Mouse (Mus musculus) gastrocnemius, adult 2 months (tissue): ENCODE measurements around the gene Fat3. TPM values are rescaled to one million over a fixed set of nuclear protein-coding genes. Genes with fewer than 3 reads are reported as not detected.

Experiments
- DNase-seq: peaks from one replicate; pipeline ENCODE4 v3.0.0; 2022
- H3K27ac ChIP-seq: fragments of 200-600 bp; 2 replicates; pipeline ENCODE4 v1.8.1; 2022; ENCODE audit warnings: mild to moderate bottlenecking
- H3K4me3 ChIP-seq: fragments of 200-600 bp; 2 replicates; pipeline ENCODE4 v1.8.1; 2022; ENCODE audit warnings: mild to moderate bottlenecking, moderate library complexity
- CTCF ChIP-seq: fragments of 200-600 bp; IDR thresholded peaks from 2 replicates; pipeline ENCODE4 v1.8.1; 2022; ENCODE audit warnings: antibody characterized with exemption, mild to moderate bottlenecking, moderate library complexity
- intact Hi-C: fragments of 180-260 bp; cut with DNase I; formaldehyde crosslinking; loops from one replicate; pipeline ENCODE4 v1.15.1; 2025
- total RNA-seq, 2 experiments: library from RNA; stranded (reverse); gene quantifications; 2 replicates each; pipeline ENCODE4 v1.2.3; 2021

The Fat3 gene
- total RNA-seq, 2 experiments from 2014 or later: 0.26 to 0.64 TPM

- DNase-seq: no peak
- TF ChIP-seq CTCF: no peak
- H3K27ac ChIP-seq: no peak overlapping the region
- intact Hi-C loops: no loop called here
- no peak overlapping the region for H3K4me3 ChIP-seq
These were observed 547.3 kb downstream of the Fat3 start for GRCm38 (mm10) chr9:15953585-15954337.

GRCm38 (mm10) chr9:15948086-15948485 is 553.0 kb downstream of the Fat3 start:
- intact Hi-C loops: no loop called here
- no peak overlapping the region for H3K27ac ChIP-seq
- no peak for TF ChIP-seq CTCF
- DNase-seq: no peak
- H3K4me3 ChIP-seq: no peak overlapping the region

GRCm38 (mm10) chr9:15944182-15944581 is 556.9 kb downstream of the Fat3 start:
- no peak for DNase-seq
- no peak for TF ChIP-seq CTCF
- intact Hi-C loops: no loop called here
- no peak overlapping the region for H3K27ac ChIP-seq
- H3K4me3 ChIP-seq: no peak overlapping the region

- H3K4me3 ChIP-seq: no peak overlapping the region
- no peak for TF ChIP-seq CTCF
- no peak for DNase-seq
- intact Hi-C loops: no loop called here
- H3K27ac ChIP-seq: no peak overlapping the region
These were observed 557.5 kb downstream of the Fat3 start for GRCm38 (mm10) chr9:15943486-15944153.

GRCm38 (mm10) chr9:15941818-15942217 is 559.3 kb downstream of the Fat3 start:
- intact Hi-C loops: no loop called here
- no peak for DNase-seq
- Histone ChIP-seq H3K27ac (no peak overlapping the region), H3K4me3 (no peak overlapping the region)
- no peak for TF ChIP-seq CTCF

GRCm38 (mm10) chr9:15940933-15941673 is 560.0 kb downstream of the Fat3 start:
- Histone ChIP-seq H3K27ac (no peak overlapping the region), H3K4me3 (no peak overlapping the region)
- DNase-seq: no peak
- TF ChIP-seq CTCF: no peak
- intact Hi-C loops: no loop called here

GRCm38 (mm10) chr9:15939594-15939993 is 561.5 kb downstream of the Fat3 start:
- H3K4me3 ChIP-seq: no peak overlapping the region
- intact Hi-C loops: no loop called here
- H3K27ac ChIP-seq: no peak overlapping the region
- DNase-seq: no peak
- peak; percentile 33 for TF ChIP-seq CTCF

GRCm38 (mm10) chr9:15937837-15938514 is 563.1 kb downstream of the Fat3 start:
- Histone ChIP-seq H3K4me3 (peak overlapping the region; percentile 32), H3K27ac (no peak overlapping the region)
- TF ChIP-seq CTCF: peak; percentile 55
- intact Hi-C loops: no loop called here
- DNase-seq: peak; percentile 18

GRCm38 (mm10) chr9:15930928-15931443 is 570.1 kb downstream of the Fat3 start:
- TF ChIP-seq CTCF: no peak
- DNase-seq: no peak
- Histone ChIP-seq H3K4me3 (no peak overlapping the region), H3K27ac (no peak overlapping the region)
- intact Hi-C loops: no loop called here

- TF ChIP-seq CTCF: no peak
- intact Hi-C loops: no loop called here
- H3K27ac ChIP-seq: no peak overlapping the region
- no peak overlapping the region for H3K4me3 ChIP-seq
- no peak for DNase-seq
These were observed 572.8 kb downstream of the Fat3 start for GRCm38 (mm10) chr9:15928331-15928730.

- DNase-seq: no peak
- no peak overlapping the region for H3K27ac ChIP-seq
- no peak overlapping the region for H3K4me3 ChIP-seq
- no peak for TF ChIP-seq CTCF
- intact Hi-C loops: no loop called here
These were observed 573.6 kb downstream of the Fat3 start for GRCm38 (mm10) chr9:15927378-15928083.

- intact Hi-C loops: no loop called here
- TF ChIP-seq CTCF: no peak
- Histone ChIP-seq H3K27ac (no peak overlapping the region), H3K4me3 (no peak overlapping the region)
- DNase-seq: no peak
These were observed 575.8 kb downstream of the Fat3 start for GRCm38 (mm10) chr9:15925237-15925636.
